In genomic region chr5:139391309-139391990, GRCm38 (mm10) we compare ENCODE assay signal across 10 mouse cellular contexts. TPM values are rescaled to one million over a fixed set of nuclear protein-coding genes. Genes with fewer than 3 reads are reported as not detected.
A peak's percentile ranks its signal among the peaks of the same experiment; 100 is the strongest.
DNase-seq lines count a peak whose midpoint lies in the region; ATAC-seq and TF ChIP-seq lines count a peak whose summit lies in the region.
"Had no signal": no experiment of that assay in that cellular context is flagged by ENCODE, and none has a peak within 500 bp of the region (broad histone marks: within the 10 kb centered on the region; RNA-seq: fewer than 3 reads in every experiment).

No protein-coding gene starts in this region.

- no peaks in the 10 kb centered on the region for H3K9me3 ChIP-seq in forebrain, embryonic 10.5 days
- H3K9me3 ChIP-seq in forebrain, embryonic 15.5 days: no peaks in the 10 kb centered on the region
- no peaks in the 10 kb centered on the region for H3K9me3 ChIP-seq in lung, embryonic 14.5 days (ENCODE audit: low read depth, low read length)
- H3K9me3 ChIP-seq in heart, embryonic 16.5 days (replicated peaks; ENCODE audit: control insufficient read depth, low read length): no peaks in the 10 kb centered on the region
- H3K9me3 ChIP-seq in liver, embryonic 16.5 days (replicated peaks; ENCODE audit: control insufficient read depth, low read length): no peaks in the 10 kb centered on the region
- H3K9me3 ChIP-seq in forebrain, embryonic 14.5 days (replicated peaks; ENCODE audit: control insufficient read depth, low read length): no peaks in the 10 kb centered on the region
- H3K9me3 ChIP-seq: midbrain, embryonic 13.5 days had no signal

- H3K27ac ChIP-seq in forebrain, embryonic 10.5 days: peak overlapping the region; percentile 57; the same call in 1 of the 2 replicates
- no peak overlapping the region for H3K27ac ChIP-seq in forebrain, embryonic 15.5 days (replicated peaks)
- no peak overlapping the region for H3K27ac ChIP-seq in lung, embryonic 14.5 days (ENCODE audit: low read depth)
- peak overlapping the region; percentile 47 for H3K27ac ChIP-seq in heart, embryonic 16.5 days (ENCODE audit: low read length)
- H3K27ac ChIP-seq in liver, embryonic 16.5 days (ENCODE audit: low read length): peak overlapping the region; percentile 45
- H3K27ac ChIP-seq in forebrain, embryonic 14.5 days (ENCODE audit: low read depth, low read length): no peak overlapping the region
- H3K27ac ChIP-seq: midbrain, embryonic 13.5 days had no signal

- H3K4me1 ChIP-seq in forebrain, embryonic 10.5 days: peaks cover 48% of the 10 kb centered on the region
- peaks cover 20% of the 10 kb centered on the region for H3K4me1 ChIP-seq in forebrain, embryonic 15.5 days
- peaks cover 23% of the 10 kb centered on the region for H3K4me1 ChIP-seq in lung, embryonic 14.5 days (ENCODE audit: insufficient read depth)
- peaks cover 35% of the 10 kb centered on the region for H3K4me1 ChIP-seq in heart, embryonic 16.5 days (ENCODE audit: control insufficient read depth, insufficient read depth, low read length)
- peaks cover 78% of the 10 kb centered on the region for H3K4me1 ChIP-seq in liver, embryonic 16.5 days (ENCODE audit: control insufficient read depth, low read depth, low read length)
- no peaks in the 10 kb centered on the region for H3K4me1 ChIP-seq in forebrain, embryonic 14.5 days (ENCODE audit: control insufficient read depth, insufficient read depth, low read length)

- no peaks in the 10 kb centered on the region for H3K27me3 ChIP-seq in forebrain, embryonic 10.5 days (ENCODE audit: poor library complexity, severe bottlenecking)
- no peaks in the 10 kb centered on the region for H3K27me3 ChIP-seq in forebrain, embryonic 15.5 days
- no peaks in the 10 kb centered on the region for H3K27me3 ChIP-seq in lung, embryonic 14.5 days (ENCODE audit: insufficient read depth, low read length)
- H3K27me3 ChIP-seq in heart, embryonic 16.5 days (ENCODE audit: control insufficient read depth, insufficient read depth, low read length): no peaks in the 10 kb centered on the region
- no peaks in the 10 kb centered on the region for H3K27me3 ChIP-seq in liver, embryonic 16.5 days (ENCODE audit: control insufficient read depth, insufficient read depth, low read depth, low read length)
- H3K27me3 ChIP-seq in forebrain, embryonic 14.5 days (replicated peaks; ENCODE audit: control insufficient read depth, insufficient read depth, low read length): no peaks in the 10 kb centered on the region
- H3K27me3 ChIP-seq: midbrain, embryonic 13.5 days had no signal

- peaks cover 5% of the 10 kb centered on the region; the same call in 1 of the 2 replicates for H3K36me3 ChIP-seq in forebrain, embryonic 10.5 days (replicated peaks)
- no peaks in the 10 kb centered on the region for H3K36me3 ChIP-seq in forebrain, embryonic 15.5 days
- H3K36me3 ChIP-seq in lung, embryonic 14.5 days (ENCODE audit: insufficient read depth): peaks cover 4% of the 10 kb centered on the region; the same call in 1 of the 2 replicates
- peaks cover 11% of the 10 kb centered on the region for H3K36me3 ChIP-seq in heart, embryonic 16.5 days (ENCODE audit: control insufficient read depth, insufficient read depth)
- H3K36me3 ChIP-seq in liver, embryonic 16.5 days (ENCODE audit: control insufficient read depth, insufficient read depth): peaks cover 40% of the 10 kb centered on the region
- H3K36me3 ChIP-seq in forebrain, embryonic 14.5 days (ENCODE audit: control insufficient read depth, insufficient read depth, low read length): no peaks in the 10 kb centered on the region
- H3K36me3 ChIP-seq: midbrain, embryonic 13.5 days had no signal

- no peak for TF ChIP-seq CTCF in lung, embryonic 14.5 days (IDR thresholded peaks at IDR 0.05; ENCODE audit: low read depth)

- H3K4me2 ChIP-seq in forebrain, embryonic 15.5 days (replicated peaks): no peak overlapping the region
- H3K4me2 ChIP-seq in lung, embryonic 14.5 days: no peak overlapping the region; the same call in 1 of the 2 replicates
- no peak overlapping the region for H3K4me2 ChIP-seq in heart, embryonic 16.5 days (ENCODE audit: low read depth, low read length)
- H3K4me2 ChIP-seq in liver, embryonic 16.5 days (ENCODE audit: low read depth, low read length): peak overlapping the region; percentile 76
- H3K4me2 ChIP-seq in forebrain, embryonic 14.5 days (ENCODE audit: low read length): no peak overlapping the region
- H3K4me2 ChIP-seq: midbrain, embryonic 13.5 days had no signal

- WGBS in forebrain, embryonic 10.5 days: 86% methylated on average over 11 of the region's 11 CpGs
- 78% methylated on average over 11 of the region's 11 CpGs for WGBS in forebrain, embryonic 15.5 days
- 72% methylated on average over 11 of the region's 11 CpGs for WGBS in lung, embryonic 14.5 days
- WGBS in heart, embryonic 16.5 days: 74% methylated on average over 11 of the region's 11 CpGs
- WGBS in liver, embryonic 16.5 days (ENCODE audit: insufficient replicate concordance): 77% methylated on average over 11 of the region's 11 CpGs
- 77% methylated on average over 11 of the region's 11 CpGs for WGBS in forebrain, embryonic 14.5 days

- no peak overlapping the region for H3K4me3 ChIP-seq in forebrain, embryonic 10.5 days
- H3K4me3 ChIP-seq in forebrain, embryonic 15.5 days: no peak overlapping the region
- H3K4me3 ChIP-seq in lung, embryonic 14.5 days (ENCODE audit: low read depth, low read length): peak overlapping the region; percentile 12; the same call in 1 of the 2 replicates
- no peak overlapping the region for H3K4me3 ChIP-seq in heart, embryonic 16.5 days (ENCODE audit: low read length)
- peak overlapping the region; percentile 78 for H3K4me3 ChIP-seq in liver, embryonic 16.5 days (ENCODE audit: low read depth, low read length)
- no peak overlapping the region for H3K4me3 ChIP-seq in forebrain, embryonic 14.5 days (ENCODE audit: low read depth, low read length)
- H3K4me3 ChIP-seq: midbrain, embryonic 13.5 days had no signal

- DNase-seq in forebrain, embryonic 10.5 days (ENCODE audit: extremely low spot score, low spot score): no peak
- no peak for DNase-seq in lung, embryonic 14.5 days
- no peak for DNase-seq in lung, adult 18-20 months
- DNase-seq in forebrain, embryonic 14.5 days (ENCODE audit: low spot score): no peak
- DNase-seq: right cerebral cortex, postnatal 25 days had no signal

- ATAC-seq in forebrain, embryonic 15.5 days (replicated peaks): no peak
- ATAC-seq in lung, embryonic 14.5 days (ENCODE audit: insufficient read depth): no peak
- ATAC-seq in heart, embryonic 16.5 days (replicated peaks; ENCODE audit: extremely low read depth, insufficient read depth, low FRiP score): no peak
- ATAC-seq in liver, embryonic 16.5 days (ENCODE audit: low read depth): no peak
- ATAC-seq in forebrain, embryonic 14.5 days: no peak
- ATAC-seq in frontal cortex, adult (ENCODE audit: low TSS enrichment): no peak
- ATAC-seq: midbrain, embryonic 13.5 days had no signal

- no peak overlapping the region for H3K9ac ChIP-seq in forebrain, embryonic 15.5 days (replicated peaks)
- H3K9ac ChIP-seq in lung, embryonic 14.5 days: 0 out of 2 replicates have a peak overlapping the region, but pooled peaks have one; percentile 9
- H3K9ac ChIP-seq in heart, embryonic 16.5 days (ENCODE audit: low read length): 0 out of 2 replicates have a peak overlapping the region, but pooled peaks have one; percentile 16
- H3K9ac ChIP-seq in liver, embryonic 16.5 days (ENCODE audit: low read depth, low read length): peak overlapping the region; percentile 80
- H3K9ac ChIP-seq in forebrain, embryonic 14.5 days (ENCODE audit: low read length): no peak overlapping the region
- H3K9ac ChIP-seq: midbrain, embryonic 13.5 days had no signal

RNA-seq across cellular contexts. Expression of gene C130050O18Rik, which starts 13.6 kb away (rescaled TPM):
- 0.15 and 0.34 TPM in 2 replicates for polyA plus RNA-seq in forebrain, embryonic 10.5 days (2016; fragmentation: Nextera tagmentation; extraction: Ambion mirVana)
- 0.13 and 0.20 TPM in 2 replicates for polyA plus RNA-seq in forebrain, embryonic 15.5 days (2015; fragmentation: Nextera tagmentation; extraction: Ambion mirVana)
- 1.1 TPM in 2 replicates for polyA plus RNA-seq in lung, embryonic 14.5 days (2014; fragmentation: Nextera tagmentation; extraction: Ambion mirVana)
- 0.43 and 0.66 TPM in 2 replicates for polyA plus RNA-seq in heart, embryonic 16.5 days (2015; fragmentation: Nextera tagmentation; extraction: Ambion mirVana)
- polyA plus RNA-seq in liver, embryonic 16.5 days (2015; fragmentation: Nextera tagmentation; extraction: Ambion mirVana): 1.2 and 1.6 TPM in 2 replicates
- 0.18 TPM in 1 of 2 replicates, not detected in the other for polyA plus RNA-seq in forebrain, embryonic 14.5 days (2014; fragmentation: Nextera tagmentation; extraction: Ambion mirVana)

RNA-seq across cellular contexts. Expression of gene Gpr146, which starts 14.0 kb away (rescaled TPM):
- polyA plus RNA-seq in forebrain, embryonic 10.5 days (2016; fragmentation: Nextera tagmentation; extraction: Ambion mirVana): 1.6 and 1.8 TPM in 2 replicates
- polyA plus RNA-seq in forebrain, embryonic 15.5 days (2015; fragmentation: Nextera tagmentation; extraction: Ambion mirVana): 1.3 and 1.5 TPM in 2 replicates
- polyA plus RNA-seq in lung, embryonic 14.5 days (2014; fragmentation: Nextera tagmentation; extraction: Ambion mirVana): 3.5 and 4.3 TPM in 2 replicates
- 17.1 and 17.2 TPM in 2 replicates for polyA plus RNA-seq in heart, embryonic 16.5 days (2015; fragmentation: Nextera tagmentation; extraction: Ambion mirVana)
- polyA plus RNA-seq in liver, embryonic 16.5 days (2015; fragmentation: Nextera tagmentation; extraction: Ambion mirVana): 20.6 and 24.1 TPM in 2 replicates
- polyA plus RNA-seq in forebrain, embryonic 14.5 days (2014; fragmentation: Nextera tagmentation; extraction: Ambion mirVana): 0.85 and 0.93 TPM in 2 replicates

RNA-seq across cellular contexts. Expression of gene Gper1, which starts 31.5 kb away (rescaled TPM):
- polyA plus RNA-seq in forebrain, embryonic 10.5 days (2016; fragmentation: Nextera tagmentation; extraction: Ambion mirVana): 0.44 and 0.50 TPM in 2 replicates
- polyA plus RNA-seq in forebrain, embryonic 15.5 days (2015; fragmentation: Nextera tagmentation; extraction: Ambion mirVana): 7.3 and 8.2 TPM in 2 replicates
- 5.5 and 5.9 TPM in 2 replicates for polyA plus RNA-seq in lung, embryonic 14.5 days (2014; fragmentation: Nextera tagmentation; extraction: Ambion mirVana)
- 3.0 and 4.0 TPM in 2 replicates for polyA plus RNA-seq in heart, embryonic 16.5 days (2015; fragmentation: Nextera tagmentation; extraction: Ambion mirVana)
- polyA plus RNA-seq in liver, embryonic 16.5 days (2015; fragmentation: Nextera tagmentation; extraction: Ambion mirVana): 0.07 and 0.15 TPM in 2 replicates
- polyA plus RNA-seq in forebrain, embryonic 14.5 days (2014; fragmentation: Nextera tagmentation; extraction: Ambion mirVana): 10.0 and 10.2 TPM in 2 replicates

RNA-seq across cellular contexts. Expression of gene Cyp2w1, which starts 39.0 kb away (rescaled TPM):
- not detected in 2 replicates for polyA plus RNA-seq in forebrain, embryonic 10.5 days (2016; fragmentation: Nextera tagmentation; extraction: Ambion mirVana)
- polyA plus RNA-seq in forebrain, embryonic 15.5 days (2015; fragmentation: Nextera tagmentation; extraction: Ambion mirVana): not detected in 2 replicates
- not detected in 2 replicates for polyA plus RNA-seq in lung, embryonic 14.5 days (2014; fragmentation: Nextera tagmentation; extraction: Ambion mirVana)
- polyA plus RNA-seq in heart, embryonic 16.5 days (2015; fragmentation: Nextera tagmentation; extraction: Ambion mirVana): not detected in 2 replicates
- polyA plus RNA-seq in liver, embryonic 16.5 days (2015; fragmentation: Nextera tagmentation; extraction: Ambion mirVana): 0.42 TPM in 1 of 2 replicates, not detected in the other
- polyA plus RNA-seq in forebrain, embryonic 14.5 days (2014; fragmentation: Nextera tagmentation; extraction: Ambion mirVana): not detected in 2 replicates
- polyA plus RNA-seq: midbrain, embryonic 13.5 days had no signal

RNA-seq across cellular contexts. Expression of gene Cox19, which starts 40.2 kb away (rescaled TPM):
- 119 and 120 TPM in 2 replicates for polyA plus RNA-seq in forebrain, embryonic 10.5 days (2016; fragmentation: Nextera tagmentation; extraction: Ambion mirVana)
- polyA plus RNA-seq in forebrain, embryonic 15.5 days (2015; fragmentation: Nextera tagmentation; extraction: Ambion mirVana): 104 and 113 TPM in 2 replicates
- polyA plus RNA-seq in lung, embryonic 14.5 days (2014; fragmentation: Nextera tagmentation; extraction: Ambion mirVana): 102 and 106 TPM in 2 replicates
- 75.7 and 75.8 TPM in 2 replicates for polyA plus RNA-seq in heart, embryonic 16.5 days (2015; fragmentation: Nextera tagmentation; extraction: Ambion mirVana)
- 42.2 and 48.1 TPM in 2 replicates for polyA plus RNA-seq in liver, embryonic 16.5 days (2015; fragmentation: Nextera tagmentation; extraction: Ambion mirVana)
- polyA plus RNA-seq in forebrain, embryonic 14.5 days (2014; fragmentation: Nextera tagmentation; extraction: Ambion mirVana): 127 and 155 TPM in 2 replicates

Comparison
In these comparisons a context has a peak if more than half of its experiments do, and no peak if none do; other contexts are left out.
1. H3K27ac ChIP-seq: peak in forebrain, embryonic 10.5 days (single experiment), heart, embryonic 16.5 days (single experiment) and liver, embryonic 16.5 days (single experiment); none in forebrain, embryonic 15.5 days (single experiment), lung, embryonic 14.5 days (single experiment) and forebrain, embryonic 14.5 days (single experiment).
2. H3K4me3 ChIP-seq: peak in lung, embryonic 14.5 days (single experiment) and liver, embryonic 16.5 days (single experiment); none in forebrain, embryonic 10.5 days (single experiment), forebrain, embryonic 15.5 days (single experiment), heart, embryonic 16.5 days (single experiment) and forebrain, embryonic 14.5 days (single experiment).
3. H3K9ac ChIP-seq: peak in lung, embryonic 14.5 days (single experiment), heart, embryonic 16.5 days (single experiment) and liver, embryonic 16.5 days (single experiment); none in forebrain, embryonic 15.5 days (single experiment) and forebrain, embryonic 14.5 days (single experiment).